Mouse (Mus musculus): Measurements from ENCODE around the gene Abhd5.

The Abhd5 gene

DNA sequence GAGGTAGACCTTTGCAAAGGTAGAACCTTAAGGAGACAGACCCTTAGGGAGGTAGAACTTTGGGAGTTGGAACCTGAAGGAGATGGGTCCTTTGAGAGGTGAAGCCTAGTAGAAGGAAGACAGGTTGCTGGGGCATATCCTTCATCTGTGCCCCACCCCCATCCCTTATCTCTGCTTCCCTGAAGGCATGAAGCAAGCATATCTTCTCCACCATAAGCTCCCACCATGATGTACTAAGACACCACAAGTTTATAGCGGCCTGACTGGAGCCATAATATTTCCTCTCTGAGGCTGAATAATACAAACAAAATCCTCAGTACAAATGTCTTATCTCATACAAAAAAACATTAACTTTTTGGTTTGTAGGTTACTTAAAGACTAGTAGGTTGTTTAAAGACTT, 3.5 kb upstream of the Abhd5 start:
- DNase-seq (ENCODE audit: low spot score in 2 of 2) = no peak

DNA sequence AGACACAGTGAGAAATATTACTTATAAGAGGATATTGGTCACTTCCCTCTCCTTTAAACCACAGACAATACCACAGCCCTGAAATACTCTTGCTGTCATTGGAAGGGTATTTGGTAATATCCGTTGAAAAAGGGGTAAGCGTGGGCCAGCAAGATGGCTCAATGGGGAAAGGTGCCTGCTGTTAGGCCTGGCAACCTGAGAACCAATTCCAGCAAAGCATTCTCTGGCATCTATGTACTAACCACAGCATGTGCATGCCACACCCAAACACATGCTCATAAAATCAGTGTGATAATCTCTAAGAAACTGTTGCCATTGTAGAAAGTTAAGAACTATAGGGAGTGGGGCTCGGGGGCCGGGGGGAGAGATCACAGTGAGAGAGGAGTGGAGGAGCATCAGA, 2.1 kb upstream of the Abhd5 start:
- no peak for DNase-seq (ENCODE audit: low spot score in 2 of 2)

GRCm38 (mm10) chr9:122350396-122351130, 845 bp upstream of the Abhd5 start:
- no peak for DNase-seq (ENCODE audit: low spot score in 2 of 2)

DNA sequence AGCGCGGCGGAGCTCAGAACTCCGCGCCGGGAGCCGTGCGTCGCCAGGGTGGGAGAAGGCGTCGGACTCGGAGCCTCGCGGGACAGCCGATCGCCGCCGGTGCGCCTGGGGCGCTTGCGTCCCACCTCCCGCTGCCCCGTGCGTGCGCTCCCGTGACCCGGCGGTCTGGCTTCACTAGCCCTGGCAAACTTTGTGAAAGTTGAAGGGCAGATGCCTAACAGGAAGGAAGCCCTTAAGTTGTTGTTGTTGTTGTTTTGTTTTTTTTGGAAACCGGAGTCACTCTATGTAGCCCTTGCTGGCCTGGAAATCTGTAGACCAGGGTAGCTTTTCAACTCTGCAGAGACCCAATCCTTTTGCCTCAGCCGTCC, 601 bp downstream of the Abhd5 start:
- no peak for DNase-seq (ENCODE audit: low spot score in 2 of 2)

- DNase-seq (ENCODE audit: low spot score in 2 of 2) = no peak
Measured at GRCm38 (mm10) chr9:122352911-122353310, 1.5 kb downstream of the Abhd5 start.

GRCm38 (mm10) chr9:122354240-122354639, 2.8 kb downstream of the Abhd5 start:
- DNase-seq (ENCODE audit: low spot score in 2 of 2) = no peak

GRCm38 (mm10) chr9:122357073-122357472, 5.7 kb downstream of the Abhd5 start:
- DNase-seq (ENCODE audit: low spot score in 2 of 2) = no peak

DNA sequence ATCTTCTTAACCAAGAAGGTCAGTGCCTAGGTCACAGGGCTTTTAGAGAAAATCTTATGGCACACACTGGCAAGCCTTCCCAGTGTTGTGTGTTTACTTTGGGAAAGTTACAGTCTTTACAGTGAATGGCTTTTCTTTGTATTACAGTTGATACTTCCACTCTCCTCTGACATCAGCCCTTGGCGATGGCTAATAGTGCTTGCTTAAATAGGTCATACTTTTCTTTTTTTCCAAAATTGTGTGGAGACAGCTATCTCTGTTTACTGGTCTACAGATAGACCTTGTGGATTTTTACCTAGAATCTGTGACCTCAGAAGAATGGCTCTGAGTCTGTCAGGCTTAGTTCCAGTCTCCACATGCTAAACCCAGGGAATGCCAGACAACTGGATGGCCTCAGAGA, 6.2 kb downstream of the Abhd5 start:
- DNase-seq (ENCODE audit: low spot score in 2 of 2) = no peak

DNA sequence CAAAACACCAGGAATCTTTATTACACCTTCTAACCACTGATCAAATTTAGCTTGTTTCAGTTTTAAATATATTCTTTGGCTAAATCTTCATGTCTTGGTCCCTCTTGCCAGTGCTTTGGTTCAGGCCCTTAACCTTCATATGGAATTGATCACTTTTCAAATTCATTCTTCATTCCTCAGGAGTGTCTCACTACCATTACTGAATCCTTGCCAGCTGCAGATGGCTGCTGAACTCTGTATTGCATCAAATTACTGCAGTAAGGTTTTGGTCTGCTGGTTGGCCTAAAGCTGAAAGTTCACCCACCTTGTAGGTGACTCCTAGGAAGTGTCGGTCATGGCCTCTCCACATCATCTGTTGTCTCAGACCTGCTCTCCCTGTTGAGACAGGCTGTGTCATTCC, 12.8 kb downstream of the Abhd5 start:
- no peak for DNase-seq (ENCODE audit: low spot score in 2 of 2)

GRCm38 (mm10) chr9:122370292-122370794, 18.9 kb downstream of the Abhd5 start:
- DNase-seq (ENCODE audit: low spot score in 2 of 2) = no peak

GRCm38 (mm10) chr9:122372506-122372905, 21.1 kb downstream of the Abhd5 start:
- no peak for DNase-seq (ENCODE audit: low spot score in 2 of 2)

GRCm38 (mm10) chr9:122372991-122373390, 21.6 kb downstream of the Abhd5 start:
- DNase-seq (ENCODE audit: low spot score in 2 of 2) = no peak

GRCm38 (mm10) chr9:122378986-122379385, 27.6 kb downstream of the Abhd5 start:
- no peak for DNase-seq (ENCODE audit: low spot score in 2 of 2)

DNA sequence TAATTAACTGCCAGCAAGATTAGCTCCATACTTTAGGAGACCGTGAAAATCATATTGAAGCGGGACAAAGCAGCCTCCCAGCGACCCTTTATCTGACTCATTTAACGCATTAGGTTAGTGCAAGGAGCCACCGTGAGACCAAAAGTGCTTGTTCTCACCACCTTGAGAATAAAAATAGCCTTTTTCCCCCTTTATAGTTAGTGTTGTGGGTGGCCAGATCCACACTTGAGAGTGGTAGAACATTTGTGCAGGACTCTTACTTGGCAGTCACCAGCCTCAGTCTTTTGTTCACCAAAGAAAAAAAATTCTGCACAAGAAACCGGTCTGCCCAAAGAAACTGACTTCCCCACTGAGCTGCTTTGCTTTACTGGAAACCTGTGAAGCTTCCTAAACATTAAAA, 29.6 kb downstream of the Abhd5 start:
- no peak for DNase-seq (ENCODE audit: low spot score in 2 of 2)

DNA sequence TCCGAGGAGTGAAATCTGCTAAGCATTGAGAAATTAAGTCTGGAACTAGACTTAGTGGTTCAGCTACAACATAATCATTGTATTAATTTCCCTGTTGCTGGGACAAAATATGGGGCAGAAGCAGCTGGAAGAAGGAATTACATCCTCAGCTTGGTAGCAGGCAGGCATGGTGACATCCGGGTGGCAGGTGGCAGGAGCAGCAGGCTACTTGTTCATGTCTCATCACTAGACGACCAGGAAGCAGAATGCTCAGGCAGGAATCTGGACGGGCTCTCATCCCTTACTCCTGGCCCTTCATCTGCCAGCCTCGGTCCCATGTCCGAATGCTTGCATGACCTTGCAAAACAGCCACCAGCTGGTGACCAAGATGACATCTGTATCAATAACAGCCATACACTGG, 30.6 kb downstream of the Abhd5 start:
- no peak for DNase-seq (ENCODE audit: low spot score in 2 of 2)

DNA sequence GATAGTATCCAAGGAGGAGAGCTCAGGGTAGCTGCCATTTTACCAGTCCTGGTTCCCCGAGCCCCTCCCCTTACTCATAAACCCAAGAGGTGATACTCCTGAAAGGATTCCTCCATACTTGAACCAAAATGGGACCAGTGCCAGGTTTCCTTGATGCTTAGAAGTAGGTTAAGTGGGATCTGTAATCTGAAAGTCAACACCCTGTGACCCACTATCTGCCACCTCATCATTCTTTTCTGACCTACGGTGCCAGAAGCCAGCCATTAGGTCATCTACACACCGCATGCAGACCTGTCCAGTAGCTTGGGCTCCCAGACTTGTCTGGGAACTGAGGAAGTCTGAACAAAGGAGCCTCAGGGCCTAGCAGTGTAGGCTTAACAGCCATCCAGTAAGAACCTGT, 34.6 kb downstream of the Abhd5 start:
- no peak for DNase-seq (ENCODE audit: low spot score in 2 of 2)

GRCm38 (mm10) chr9:122389287-122389920, 38.0 kb downstream of the Abhd5 start:
- DNase-seq (ENCODE audit: low spot score in 2 of 2) = no peak

GRCm38 (mm10) chr9:122395816-122396215, 44.4 kb downstream of the Abhd5 start:
- no peak for DNase-seq (ENCODE audit: low spot score in 2 of 2)

- DNase-seq (ENCODE audit: low spot score in 2 of 2) = no peak
Measured at GRCm38 (mm10) chr9:122397156-122397555, 45.7 kb downstream of the Abhd5 start.

GRCm38 (mm10) chr9:122398746-122399145, 47.3 kb downstream of the Abhd5 start:
- DNase-seq (ENCODE audit: low spot score in 2 of 2) = peak; percentile 26 to 44

DNA sequence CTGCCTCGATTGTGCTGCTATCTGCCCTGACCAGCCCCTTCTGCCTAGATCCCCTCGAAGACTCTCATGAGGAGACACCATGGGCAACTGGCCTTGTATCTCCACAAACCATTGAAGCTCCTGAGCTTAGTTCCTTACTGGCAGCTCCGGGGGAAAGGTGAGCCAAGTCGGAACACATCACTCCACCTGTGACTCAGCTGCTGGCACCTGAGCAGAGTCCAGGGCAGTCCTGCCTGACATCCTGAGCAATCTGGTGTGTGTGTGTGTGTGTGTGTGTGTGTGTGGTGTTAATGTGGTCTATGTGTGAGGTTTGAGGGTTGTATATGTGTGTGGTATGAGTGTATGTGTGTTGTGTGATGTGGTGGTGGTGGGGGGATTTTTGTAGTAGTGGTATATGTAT, 49.8 kb downstream of the Abhd5 start:
- DNase-seq (ENCODE audit: low spot score in 2 of 2) = no peak

DNA sequence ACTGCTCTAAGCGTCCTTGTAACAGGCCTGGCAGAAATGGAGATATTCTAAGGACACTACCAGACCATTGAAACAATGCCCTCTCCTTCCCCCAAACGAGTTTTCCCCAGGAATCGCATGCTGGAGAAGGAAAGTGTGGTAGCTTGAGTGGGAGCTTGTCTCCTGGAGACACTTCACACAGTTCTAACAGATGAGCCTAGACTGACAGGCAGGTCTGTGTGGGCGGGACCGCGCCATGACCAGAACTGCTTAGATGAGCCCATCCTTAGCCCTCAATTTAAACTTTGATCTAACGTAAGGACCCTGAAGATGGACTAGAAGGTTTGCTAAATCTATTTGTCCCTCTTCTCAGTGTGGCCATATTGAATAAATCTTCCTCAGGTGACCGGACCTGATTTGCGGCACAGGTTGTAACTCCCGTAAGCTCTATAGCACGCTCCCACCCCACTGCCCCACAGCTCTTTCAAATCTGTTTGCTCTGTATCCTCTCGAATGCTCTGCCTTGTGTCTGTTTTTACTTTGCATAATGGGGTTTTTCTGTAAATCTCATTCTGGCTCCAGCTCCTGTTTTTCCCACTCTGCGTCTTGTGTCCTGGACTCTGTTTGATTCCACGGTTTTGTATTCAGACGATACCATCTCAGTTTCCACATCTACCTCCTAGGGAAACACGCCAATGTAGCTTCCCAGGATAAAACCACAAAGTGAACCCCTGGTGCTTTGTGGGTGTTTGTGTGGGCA, 59.2 kb downstream of the Abhd5 start:
- DNase-seq (ENCODE audit: low spot score in 2 of 2) = no peak

DNA sequence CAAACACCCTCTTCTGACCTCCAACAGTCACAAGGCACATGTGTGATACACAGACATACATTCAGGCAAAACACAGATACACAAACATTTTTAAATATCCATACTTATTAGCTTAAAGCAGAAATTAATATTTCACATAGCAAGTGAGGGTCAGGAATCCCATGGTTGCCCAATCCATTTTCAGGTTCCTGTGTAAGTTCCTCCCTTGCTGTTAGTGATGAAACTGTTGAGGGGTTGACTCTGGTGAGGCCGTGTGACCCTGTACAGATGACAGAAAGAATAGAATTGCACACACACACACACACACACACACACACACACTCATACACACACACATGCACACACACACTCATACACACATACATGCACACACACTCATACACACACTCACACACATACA, 63.2 kb downstream of the Abhd5 start:
- DNase-seq (ENCODE audit: low spot score in 2 of 2) = no peak

Data from thymus, postnatal 10 days (tissue).